Mouse (Mus musculus): ENCODE results near the gene 1700010I14Rik.

DNA sequence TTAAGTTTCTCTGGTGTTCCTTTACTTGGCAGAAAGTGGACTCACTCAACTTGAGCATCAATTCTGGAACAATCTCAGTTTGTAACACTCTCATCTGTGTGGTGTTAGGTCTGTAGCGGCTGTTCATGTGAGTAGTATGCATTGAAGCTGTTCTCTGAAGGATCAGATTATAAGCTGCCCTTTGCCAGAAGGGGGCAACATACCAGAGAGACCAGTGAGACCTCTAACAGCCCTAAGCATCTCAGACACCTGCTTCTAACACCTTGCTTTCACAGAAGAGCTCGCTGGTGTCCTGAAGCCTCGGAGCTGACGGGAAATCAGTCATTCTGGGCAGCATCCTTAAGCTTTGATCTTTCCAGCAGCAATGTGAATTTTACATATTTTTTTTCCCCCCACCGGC, 42.0 kb downstream of the 1700010I14Rik start:
- TF ChIP-seq POLR2A (IDR thresholded peaks at IDR 0.05; ENCODE audit: insufficient read depth, low read depth, low read length) (no peak), CTCF (IDR thresholded peaks at IDR 0.05) (no peak), EP300 (IDR thresholded peaks at IDR 0.05; ENCODE audit: insufficient read depth, low read depth, low read length) (no peak)
